Mouse (Mus musculus) forebrain, embryonic 14.5 days (tissue): ENCODE data around the gene Rnf225. TPM values are rescaled to one million over a fixed set of nuclear protein-coding genes. Genes with fewer than 3 reads are reported as not detected.
"Not testable (repeated sequence)": the region's sequence is repeated elsewhere in the genome, so short reads cannot be mapped to it uniquely, and the experiment has no call there.

ENCODE experiments used
- ATAC-seq: fragments of 200-750 bp; cut with Nextera tagmentation; 2 replicates; pipeline ENCODE4 v1.8.0; 2017; ENCODE audit warnings: mild to moderate bottlenecking, moderate library complexity
- DNase-seq: peaks from one replicate; pipeline ENCODE4 v3.0.0-alpha.2; 2015; ENCODE audit warnings: low spot score
- H3K27ac ChIP-seq: fragments of 300-500 bp; sonication (generic); 2 replicates; pipeline ENCODE4 v1.5.1; 2014; ENCODE audit warnings: low read depth, mild to moderate bottlenecking, control low read depth, low read length, moderate library complexity
- H3K27me3 ChIP-seq: fragments of 300-500 bp; sonication (generic); replicated peaks from 2 replicates; pipeline ENCODE4 v1.6.1; 2014; ENCODE audit warnings: low read length, control low read depth, mixed read lengths; ENCODE audit not compliant: control insufficient read depth, insufficient read depth
- H3K36me3 ChIP-seq: fragments of 300-500 bp; sonication (generic); 2 replicates; pipeline ENCODE4 v1.6.1; 2014; ENCODE audit warnings: low read length, control low read depth; ENCODE audit not compliant: control insufficient read depth, insufficient read depth
- H3K4me1 ChIP-seq: fragments of 300-500 bp; sonication (generic); 2 replicates; pipeline ENCODE4 v1.6.1; 2014; ENCODE audit warnings: antibody characterized with exemption, low read length, control low read depth; ENCODE audit not compliant: control insufficient read depth, insufficient read depth
- H3K4me2 ChIP-seq: fragments of 300-500 bp; sonication (generic); 2 replicates; pipeline ENCODE4 v1.6.1; 2014; ENCODE audit warnings: mild to moderate bottlenecking, control low read depth, low read length
- H3K4me3 ChIP-seq: fragments of 300-500 bp; sonication (generic); 2 replicates; pipeline ENCODE4 v1.5.1; 2014; ENCODE audit warnings: low read depth, low read length, control low read depth
- H3K9ac ChIP-seq: fragments of 300-500 bp; sonication (generic); 2 replicates; pipeline ENCODE4 v1.6.1; 2014; ENCODE audit warnings: mild to moderate bottlenecking, low read length, control low read depth, moderate library complexity
- H3K9me3 ChIP-seq: fragments of 300-500 bp; sonication (generic); replicated peaks from 2 replicates; pipeline ENCODE4 v1.6.1; 2016; ENCODE audit warnings: low read length, control low read depth, mixed read lengths; ENCODE audit not compliant: control insufficient read depth
- WGBS: fragments of 180-500 bp; shearing (Covaris S2); extraction: QIAGEN DNeasy Blood & Tissue Kit; methylation state at CpG from one replicate; pipeline ENCODE4 v1.1.7; 2014; 5-methylcytosine and 5-hydroxymethylcytosine counted together
- polyA plus RNA-seq: library from polyadenylated mRNA; unstranded; fragments of >200 nt; fragmentation: Nextera tagmentation; extraction: Ambion mirVana; gene quantifications from 2 replicates; pipeline ENCODE4 v1.2.1, GENCODE M21; 2014

Rnf225 gene
- polyA plus RNA-seq, 1 experiment from 2014 or later: 0.57 TPM

DNA sequence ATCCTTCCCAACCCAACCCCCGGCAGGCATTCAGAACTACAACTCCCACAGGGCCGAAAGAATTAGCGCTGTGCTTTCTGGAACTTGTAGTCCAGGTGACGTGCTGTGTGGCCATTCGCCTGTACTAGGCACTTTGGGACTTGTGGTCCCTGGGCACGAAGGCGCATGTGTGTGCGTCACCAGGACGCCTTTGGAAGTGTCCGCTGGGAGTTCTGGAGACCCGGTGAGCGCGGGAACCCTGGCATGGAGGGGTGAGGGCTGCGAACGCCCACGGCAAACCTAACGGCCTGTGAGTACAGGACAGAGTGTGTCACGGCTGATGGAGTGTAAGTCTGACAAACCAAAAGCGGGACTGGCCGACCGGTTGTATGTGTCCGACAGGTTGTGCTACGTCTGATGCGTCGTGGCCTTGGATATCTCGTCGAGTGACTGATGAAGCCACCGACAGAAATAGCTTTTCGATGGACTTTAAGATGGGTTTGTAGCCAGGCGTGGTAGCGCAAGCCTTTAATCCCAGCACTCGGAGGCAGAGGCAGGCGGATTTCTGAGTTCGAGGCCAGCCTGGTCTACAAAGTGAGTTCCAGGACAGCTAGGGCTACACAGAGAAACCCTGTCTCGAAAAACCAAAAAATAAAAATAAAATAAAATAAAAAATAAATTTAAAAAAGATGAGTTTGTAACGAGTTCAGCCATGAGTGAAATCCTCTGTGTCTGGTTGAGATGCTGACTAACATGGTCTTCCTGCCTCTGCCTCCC is 29.4 kb upstream of the Rnf225 start, which contains the start of gene Zscan22:
Gene Zscan22 (plus strand): TSS at position 161 of the 756 bp plus-strand sequence.
- Histone ChIP-seq H3K9me3 (no peaks in the 10 kb centered on the region), H3K27me3 (no peaks in the 10 kb centered on the region), H3K4me3 (peak within 1 kb of the TSS; percentile 65), H3K27ac (no peak within 1 kb of the TSS), H3K36me3 (0 out of 2 replicates have a peak, but pooled peaks cover 5% of the 10 kb centered on the region), H3K4me2 (peak within 1 kb of the TSS; percentile 48), H3K4me1 (peaks cover 8% of the 10 kb centered on the region; the same call in 1 of the 2 replicates), H3K9ac (peak within 1 kb of the TSS; percentile 70)
- peak; percentile 100 for ATAC-seq
- peak; percentile 99 for DNase-seq
- 7% methylated on average over 36 of the region's 36 CpGs for WGBS

DNA sequence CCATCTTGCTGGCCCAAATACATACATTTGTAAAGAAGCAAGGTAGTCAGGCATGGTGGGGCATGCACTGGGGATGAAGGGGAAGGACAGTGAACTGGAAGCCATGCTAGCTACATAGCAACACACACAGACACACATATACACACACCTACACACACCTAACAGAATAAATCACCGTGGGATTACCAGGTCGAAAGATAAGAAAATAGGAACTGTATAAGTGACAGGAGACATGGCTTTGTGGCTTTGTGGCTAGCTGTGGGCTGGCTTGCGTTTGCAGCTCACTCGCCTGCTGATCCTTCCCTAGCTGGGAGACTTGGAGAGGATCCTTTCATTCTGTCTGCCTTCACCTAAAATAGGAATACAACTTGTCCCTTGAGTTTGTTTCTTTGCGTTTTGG is 25.7 kb upstream of the Rnf225 start:
- Histone ChIP-seq H3K27ac (no peak overlapping the region), H3K9ac (no peak overlapping the region), H3K27me3 (no peaks in the 10 kb centered on the region), H3K36me3 (peaks cover 34% of the 10 kb centered on the region), H3K4me2 (no peak overlapping the region), H3K4me3 (no peak overlapping the region), H3K9me3 (no peaks in the 10 kb centered on the region), H3K4me1 (peaks cover 8% of the 10 kb centered on the region; the same call in 1 of the 2 replicates)
- 96% methylated on average over 5 of the region's 5 CpGs for WGBS
- DNase-seq: no peak
- no peak for ATAC-seq

DNA sequence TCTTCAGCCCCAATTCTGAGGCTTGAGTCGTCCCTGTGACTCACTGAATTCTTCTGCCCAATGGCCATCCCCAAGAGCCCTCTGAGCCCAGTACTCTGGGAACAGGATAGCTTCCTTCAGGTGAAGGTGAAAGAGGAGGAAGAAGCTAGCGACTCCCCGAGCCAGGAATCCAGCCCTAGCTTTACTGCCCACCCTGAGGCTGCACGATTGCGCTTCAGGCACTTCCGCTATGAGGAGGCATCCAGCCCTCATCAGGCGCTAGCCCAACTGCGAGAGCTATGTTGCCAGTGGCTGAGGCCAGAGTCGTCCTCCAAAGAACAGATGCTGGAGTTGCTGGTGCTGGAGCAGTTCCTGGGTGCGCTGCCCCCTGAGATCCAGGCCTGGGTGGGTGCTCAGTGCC is 23.6 kb upstream of the Rnf225 start:
- H3K9me3 ChIP-seq: no peaks in the 10 kb centered on the region
- H3K27me3 ChIP-seq: no peaks in the 10 kb centered on the region
- H3K36me3 ChIP-seq: peaks cover 55% of the 10 kb centered on the region
- DNase-seq (no peak), ATAC-seq (no peak)
- WGBS: 54% methylated on average over 10 of the region's 10 CpGs
- H3K4me2 ChIP-seq: no peak overlapping the region
- no peak overlapping the region for H3K9ac ChIP-seq
- H3K27ac ChIP-seq: no peak overlapping the region
- no peak overlapping the region for H3K4me3 ChIP-seq
- H3K4me1 ChIP-seq: peaks cover 3% of the 10 kb centered on the region; the same call in 1 of the 2 replicates

DNA sequence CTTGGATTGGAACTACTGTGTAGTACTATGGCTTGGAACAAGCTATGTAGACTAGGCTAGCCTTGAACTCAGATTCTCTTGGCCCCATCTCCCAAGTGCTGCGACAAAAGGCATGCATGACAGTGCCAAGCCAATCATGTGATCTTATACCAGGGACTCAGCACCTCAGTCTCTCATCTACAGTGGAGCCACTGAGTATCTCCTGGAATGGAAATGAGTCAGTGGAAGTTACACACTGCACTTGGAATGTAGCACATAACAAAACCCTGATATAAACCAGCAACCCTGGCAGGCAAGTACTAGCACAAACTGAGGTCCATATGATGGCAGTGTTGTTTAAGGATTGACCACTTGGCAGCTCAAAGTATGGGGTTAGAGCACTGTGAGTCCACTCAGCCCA is 22.1 kb upstream of the Rnf225 start:
- 86% methylated on average over 1 of the region's 1 CpGs for WGBS
- no peak overlapping the region for H3K4me2 ChIP-seq
- H3K27me3 ChIP-seq: no peaks in the 10 kb centered on the region
- H3K9ac ChIP-seq: no peak overlapping the region
- H3K9me3 ChIP-seq: no peaks in the 10 kb centered on the region
- ATAC-seq (no peak), DNase-seq (no peak)
- no peak overlapping the region for H3K4me3 ChIP-seq
- peaks cover 6% of the 10 kb centered on the region; the same call in 1 of the 2 replicates for H3K4me1 ChIP-seq
- no peak overlapping the region for H3K27ac ChIP-seq
- peaks cover 59% of the 10 kb centered on the region for H3K36me3 ChIP-seq

- 33% methylated on average over 7 of the region's 7 CpGs for WGBS
- H3K9me3 ChIP-seq: no peaks in the 10 kb centered on the region
- peak overlapping the region; percentile 65; the same call in 1 of the 2 replicates for H3K9ac ChIP-seq
- ATAC-seq (peak; percentile 40), DNase-seq (peak; percentile 80)
- H3K27me3 ChIP-seq: no peaks in the 10 kb centered on the region
- peaks cover 6% of the 10 kb centered on the region; the same call in 1 of the 2 replicates for H3K4me1 ChIP-seq
- H3K4me3 ChIP-seq: peak overlapping the region; percentile 39
- peak overlapping the region; percentile 83 for H3K27ac ChIP-seq
- peak overlapping the region; percentile 63 for H3K4me2 ChIP-seq
- peaks cover 43% of the 10 kb centered on the region for H3K36me3 ChIP-seq
Observed at GRCm38 (mm10) chr7:12909498-12909962, 17.7 kb upstream of the Rnf225 start.

DNA sequence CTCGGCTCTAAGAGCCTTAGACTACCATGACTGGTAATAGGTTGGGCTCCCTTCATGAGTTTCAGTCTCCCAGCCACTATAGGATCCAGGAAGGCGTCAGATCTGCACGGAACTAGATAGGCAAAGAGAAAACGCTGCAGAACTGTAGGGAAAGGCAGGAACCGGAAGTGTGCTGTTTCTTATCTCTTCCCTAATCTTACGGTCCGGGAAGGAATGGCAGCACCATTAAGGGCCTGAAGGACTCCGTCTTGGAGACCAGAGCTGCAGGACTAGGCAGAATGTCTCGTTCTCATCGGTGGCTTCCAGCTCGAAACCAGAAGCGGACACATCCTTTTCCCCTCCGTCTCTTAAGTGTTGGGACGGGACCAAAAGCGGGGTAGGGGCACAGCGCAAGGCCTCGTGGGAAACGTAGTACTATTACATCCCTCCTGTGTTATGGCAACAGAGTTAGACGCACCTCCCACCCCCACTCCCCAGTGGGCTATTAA is 17.0 kb upstream of the Rnf225 start:
- peak; percentile 88 for ATAC-seq
- no peaks in the 10 kb centered on the region for H3K9me3 ChIP-seq
- 7% methylated on average over 19 of the region's 19 CpGs for WGBS
- H3K9ac ChIP-seq: peak overlapping the region; percentile 65
- H3K4me3 ChIP-seq: peak overlapping the region; percentile 39
- peak; percentile 78 for DNase-seq
- H3K27ac ChIP-seq: peak overlapping the region; percentile 83
- peak overlapping the region; percentile 63 for H3K4me2 ChIP-seq
- H3K4me1 ChIP-seq: peaks cover 6% of the 10 kb centered on the region; the same call in 1 of the 2 replicates
- peaks cover 39% of the 10 kb centered on the region for H3K36me3 ChIP-seq
- H3K27me3 ChIP-seq: no peaks in the 10 kb centered on the region

GRCm38 (mm10) chr7:12913556-12913955 is 13.7 kb upstream of the Rnf225 start:
- Histone ChIP-seq H3K27ac (no peak overlapping the region), H3K4me3 (no peak overlapping the region)
- peak; percentile 51 for DNase-seq

DNA sequence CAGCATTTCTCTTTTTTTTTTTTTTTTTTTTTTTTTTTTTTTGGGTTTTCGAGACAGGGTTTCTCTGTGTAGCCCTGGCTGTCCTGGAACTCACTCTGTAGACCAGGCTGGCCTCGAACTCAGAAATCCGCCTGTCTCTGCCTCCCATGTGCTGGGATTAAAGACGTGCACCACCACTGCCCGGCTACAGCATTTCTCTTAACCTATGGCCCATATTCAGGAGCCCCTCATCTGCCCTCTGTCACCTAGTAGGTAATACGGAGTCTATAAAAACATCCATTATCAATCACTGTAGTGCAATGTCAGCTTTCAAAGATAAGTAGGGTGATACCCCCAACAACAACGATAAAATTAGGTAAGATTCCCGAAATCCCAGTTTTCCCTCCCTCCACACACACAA is 6.7 kb upstream of the Rnf225 start:
- H3K9ac ChIP-seq, H3K4me2 ChIP-seq, H3K4me3 ChIP-seq, ATAC-seq, H3K27me3 ChIP-seq, DNase-seq, H3K27ac ChIP-seq, H3K4me1 ChIP-seq, H3K9me3 ChIP-seq: not testable (repeated sequence)
- peaks cover 26% of the 10 kb centered on the region for H3K36me3 ChIP-seq
- 91% methylated on average over 7 of the region's 8 CpGs for WGBS

More at GRCm38 (mm10) chr7:12913556-12913955, 13.7 kb upstream of the Rnf225 start:
- no peaks in the 10 kb centered on the region for H3K27me3 ChIP-seq
- H3K36me3 ChIP-seq: peaks cover 5% of the 10 kb centered on the region; the same call in 1 of the 2 replicates
- no peaks in the 10 kb centered on the region for H3K9me3 ChIP-seq
- no peak overlapping the region for H3K4me2 ChIP-seq
- H3K9ac ChIP-seq: no peak overlapping the region
- H3K4me1 ChIP-seq: peaks cover 6% of the 10 kb centered on the region; the same call in 1 of the 2 replicates
- no peak for ATAC-seq

DNA sequence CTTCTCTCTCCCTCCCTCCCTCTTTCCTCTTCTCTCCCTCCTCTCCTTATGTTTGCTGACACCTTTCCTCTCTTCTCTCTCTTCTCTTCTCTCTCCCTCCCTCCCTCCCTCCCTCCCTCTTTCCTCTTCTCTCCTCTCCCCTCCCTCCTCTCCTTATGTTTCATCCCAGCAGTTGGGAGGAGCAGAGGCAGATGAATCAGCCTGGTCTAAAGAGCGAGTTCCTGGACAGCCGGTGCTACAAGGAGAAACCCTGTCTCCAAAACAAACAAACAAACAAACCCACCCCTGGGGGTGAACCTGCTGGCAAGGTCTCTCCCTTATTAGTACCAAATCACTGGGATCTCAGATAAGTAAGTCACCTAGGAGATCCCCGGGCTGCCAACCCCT is 5.9 kb upstream of the Rnf225 start:
- H3K27me3 ChIP-seq: no peaks in the 10 kb centered on the region
- ATAC-seq: peak; percentile 4; the same call in 1 of the 2 replicates
- no peak for DNase-seq
- H3K9ac ChIP-seq: peak overlapping the region; percentile 66
- H3K9me3 ChIP-seq: no peaks in the 10 kb centered on the region
- H3K36me3 ChIP-seq: peaks cover 34% of the 10 kb centered on the region
- H3K27ac ChIP-seq: peak overlapping the region; percentile 90
- peak overlapping the region; percentile 92 for H3K4me3 ChIP-seq
- H3K4me2 ChIP-seq: peak overlapping the region; percentile 62
- 0% methylated on average over 3 of the region's 3 CpGs for WGBS
- peaks cover 7% of the 10 kb centered on the region for H3K4me1 ChIP-seq
